Mouse (Mus musculus) layer of hippocampus, adult 11-12 months (tissue): ENCODE measurements at regions not wholly inside any gene's neighbourhood (a gene's known extent, or its start where the extent isn't known, plus 50 kb on each side); places are given as distances from the start of the nearest gene placed in this dataset.
A peak's percentile ranks its signal among the peaks of the same experiment; 100 is the strongest.

Experiments
- DNase-seq: peaks from one replicate; pipeline ENCODE4 v3.0.0; 2022; ENCODE audit warnings: low spot score

DNA sequence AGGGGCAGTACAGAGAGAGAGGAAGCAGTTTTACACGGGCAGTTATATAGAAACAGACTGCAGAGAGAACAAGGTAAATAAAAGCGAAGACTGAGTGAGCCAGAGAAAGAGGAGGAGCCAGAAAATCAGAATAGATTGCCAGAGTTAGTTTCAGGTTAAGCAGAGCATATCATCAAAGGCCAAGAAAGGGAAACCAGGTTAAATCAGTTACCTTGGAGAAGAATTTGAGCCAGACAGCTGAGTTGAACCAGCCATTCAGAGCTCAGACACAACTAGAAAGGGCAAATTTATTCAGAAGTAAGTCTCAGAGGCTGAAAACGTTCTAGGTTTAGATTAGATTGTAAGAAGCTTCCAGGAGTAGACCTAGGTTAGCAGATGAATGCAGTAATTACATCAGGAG, 858.6 kb downstream of the Adgrl3 start:
- no peak for DNase-seq

GRCm38 (mm10) chr5:81893358-81893757, 873.4 kb downstream of the Adgrl3 start:
- DNase-seq, result no peak

DNA sequence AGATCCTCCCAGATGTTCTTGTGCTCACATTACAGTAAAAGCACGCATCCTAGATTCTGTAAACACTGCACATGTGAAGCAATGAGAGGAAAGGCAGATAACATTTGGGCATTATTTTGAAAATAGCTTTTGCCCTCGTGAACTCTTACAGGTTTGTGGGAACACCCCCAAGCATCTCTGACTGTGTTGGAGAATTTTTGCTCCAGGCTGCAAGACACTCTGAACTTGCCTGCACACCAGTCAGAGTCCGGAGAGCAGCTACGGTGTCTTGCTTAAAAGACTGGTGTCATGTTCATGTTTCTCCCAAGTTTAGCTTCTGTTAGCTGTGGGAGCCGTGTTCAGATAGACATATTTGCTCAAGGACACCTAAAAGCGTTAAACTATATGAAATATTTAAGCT, 889.4 kb downstream of the Adgrl3 start:
- DNase-seq, result no peak

GRCm38 (mm10) chr5:81909964-81910363, 890.0 kb downstream of the Adgrl3 start:
- DNase-seq, result no peak

DNA sequence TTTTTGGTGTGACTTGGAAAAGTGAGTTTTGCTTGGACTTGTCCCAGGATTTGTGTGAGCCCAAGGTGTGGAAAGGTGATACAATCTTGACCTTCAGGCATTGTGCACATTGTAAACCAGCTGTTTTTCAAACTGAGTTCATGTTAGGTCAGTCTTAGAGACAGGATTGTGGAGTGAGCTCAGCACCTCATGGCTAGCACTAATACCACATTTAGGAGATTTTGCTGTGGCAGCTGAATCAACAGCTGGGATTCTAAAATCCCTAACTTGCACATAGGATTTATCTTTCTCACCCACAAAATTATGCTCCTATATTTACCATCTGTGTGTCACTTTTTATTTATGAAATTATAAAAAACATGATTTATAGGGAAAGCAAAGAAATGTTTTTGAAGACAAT, 896.7 kb downstream of the Adgrl3 start:
- DNase-seq, result no peak

- DNase-seq, result no peak
Measured at GRCm38 (mm10) chr5:81940798-81941197, 920.9 kb downstream of the Adgrl3 start.

DNA sequence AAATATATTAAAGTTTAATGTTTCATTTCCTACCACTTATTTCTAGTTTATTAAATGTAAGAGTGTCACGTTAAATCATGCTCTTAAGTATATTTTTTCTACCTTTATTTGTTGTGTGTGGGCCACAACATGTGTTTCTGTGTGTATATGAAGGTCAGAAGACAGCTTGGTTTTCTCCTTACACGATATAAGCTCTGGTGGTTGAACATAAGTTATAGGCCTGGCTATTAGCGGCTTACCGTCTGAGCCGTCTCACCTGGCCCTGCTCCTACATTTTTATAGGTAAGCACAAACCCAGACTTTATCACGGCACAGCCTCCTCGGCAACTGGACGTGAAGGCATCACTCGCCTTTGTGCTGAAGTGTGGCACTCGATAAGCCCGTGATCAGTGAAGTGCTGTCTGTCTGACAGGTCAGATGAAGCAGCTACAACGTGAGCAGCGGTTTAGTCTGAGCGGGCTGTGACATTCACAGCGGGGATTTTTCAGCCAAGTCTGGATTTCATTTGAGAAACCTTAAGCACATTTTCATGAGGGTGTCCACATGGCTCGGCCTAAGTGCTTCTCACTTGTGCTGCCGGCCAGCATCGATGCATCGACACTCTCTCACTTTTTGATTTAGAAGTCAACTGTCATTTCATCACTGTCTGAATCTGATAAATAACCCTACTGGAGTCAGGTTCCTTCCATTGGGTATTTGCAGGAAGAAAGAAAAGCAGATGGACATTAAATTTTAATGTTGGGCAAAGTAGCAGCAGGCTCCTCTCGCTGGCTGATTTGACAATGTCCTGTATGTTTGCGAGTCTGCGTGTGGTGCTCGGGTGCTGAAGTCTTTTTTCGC, 950.0 kb downstream of the Adgrl3 start:
- DNase-seq, result no peak

- DNase-seq, result no peak
Measured at GRCm38 (mm10) chr5:81970525-81971011, 950.6 kb downstream of the Adgrl3 start.

- DNase-seq, result no peak
Measured at GRCm38 (mm10) chr5:81976515-81976914, 956.6 kb downstream of the Adgrl3 start.

GRCm38 (mm10) chr5:81983351-81983750, 963.4 kb downstream of the Adgrl3 start:
- no peak for DNase-seq

DNA sequence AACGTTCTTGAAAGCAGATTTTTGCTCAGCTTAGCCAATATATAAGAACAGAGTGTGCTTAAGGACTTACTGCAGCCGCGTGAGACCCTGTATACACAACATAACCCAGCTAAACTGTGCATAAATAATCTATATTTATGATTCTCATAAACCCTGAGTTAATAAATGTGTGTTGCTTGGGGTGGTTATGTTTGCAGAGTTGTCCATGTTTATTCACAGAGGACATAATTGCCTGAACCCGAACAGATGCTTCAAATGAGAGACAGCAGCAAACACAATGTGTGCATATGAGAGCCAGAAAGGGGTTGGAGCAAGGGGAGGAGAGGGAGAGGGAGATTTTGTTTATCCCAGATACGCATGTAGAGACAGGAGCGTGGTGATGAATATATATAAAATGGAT, 968.1 kb downstream of the Adgrl3 start:
- no peak for DNase-seq

DNA sequence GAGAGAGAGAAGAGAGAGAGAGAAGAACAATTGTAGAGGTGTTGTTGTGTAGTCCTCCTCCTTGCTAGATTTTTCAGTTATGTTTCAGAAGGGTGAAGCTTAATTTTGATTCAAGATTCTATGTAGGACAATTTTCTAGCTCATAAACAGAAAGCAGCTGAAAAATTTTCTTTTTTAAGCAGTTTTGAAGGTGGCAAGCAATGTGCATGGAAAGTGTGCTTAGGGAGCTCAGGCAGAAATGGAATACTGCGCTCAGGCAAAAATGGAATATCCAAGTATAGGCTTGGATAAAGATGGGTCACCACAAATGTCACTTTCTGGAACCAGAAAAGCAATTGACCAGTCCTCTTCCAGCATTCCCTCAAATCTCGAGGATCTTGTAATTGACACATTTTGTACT, 988.0 kb downstream of the Adgrl3 start:
- no peak for DNase-seq

DNA sequence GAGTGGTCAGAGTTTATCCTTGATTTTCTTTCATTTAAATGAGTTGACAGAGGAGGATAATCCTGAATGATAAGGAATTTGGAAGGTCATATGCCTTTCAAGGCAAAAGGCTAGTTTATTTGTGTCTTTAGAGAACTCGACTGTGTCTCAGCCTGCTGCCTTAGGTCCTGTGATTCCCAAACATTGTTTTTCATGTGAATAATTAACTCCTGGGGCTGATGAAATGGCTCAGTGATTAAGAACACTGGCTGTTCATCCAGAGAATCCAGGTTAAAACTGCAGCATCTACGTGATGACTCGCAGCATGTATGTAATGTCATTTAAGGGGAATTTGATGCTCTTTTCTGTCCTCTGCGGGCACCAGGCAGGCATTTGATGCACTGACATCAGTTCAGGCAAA, 1004.2 kb downstream of the Adgrl3 start:
- no peak for DNase-seq

GRCm38 (mm10) chr5:82034776-82035175, 1014.8 kb downstream of the Adgrl3 start:
- DNase-seq, result no peak

DNA sequence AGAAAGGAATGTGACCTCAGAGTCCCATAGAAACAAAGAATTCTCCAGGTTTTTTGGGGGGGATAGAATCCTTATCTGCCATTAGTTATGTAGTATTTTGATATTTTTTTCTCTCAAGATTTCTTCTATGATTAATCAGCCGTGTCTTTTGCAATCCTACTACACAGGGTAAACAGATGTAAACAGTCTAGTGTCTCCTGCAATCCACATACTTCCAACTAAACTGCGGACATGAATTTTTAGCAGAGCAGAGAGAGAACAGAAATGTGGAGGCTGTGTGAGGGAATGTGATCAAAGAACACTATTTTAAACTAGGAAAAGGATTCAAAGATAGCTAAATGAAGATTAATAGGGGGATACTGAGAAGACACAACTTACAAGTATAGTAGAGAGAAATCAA, 1026.2 kb downstream of the Adgrl3 start:
- DNase-seq, result no peak

DNA sequence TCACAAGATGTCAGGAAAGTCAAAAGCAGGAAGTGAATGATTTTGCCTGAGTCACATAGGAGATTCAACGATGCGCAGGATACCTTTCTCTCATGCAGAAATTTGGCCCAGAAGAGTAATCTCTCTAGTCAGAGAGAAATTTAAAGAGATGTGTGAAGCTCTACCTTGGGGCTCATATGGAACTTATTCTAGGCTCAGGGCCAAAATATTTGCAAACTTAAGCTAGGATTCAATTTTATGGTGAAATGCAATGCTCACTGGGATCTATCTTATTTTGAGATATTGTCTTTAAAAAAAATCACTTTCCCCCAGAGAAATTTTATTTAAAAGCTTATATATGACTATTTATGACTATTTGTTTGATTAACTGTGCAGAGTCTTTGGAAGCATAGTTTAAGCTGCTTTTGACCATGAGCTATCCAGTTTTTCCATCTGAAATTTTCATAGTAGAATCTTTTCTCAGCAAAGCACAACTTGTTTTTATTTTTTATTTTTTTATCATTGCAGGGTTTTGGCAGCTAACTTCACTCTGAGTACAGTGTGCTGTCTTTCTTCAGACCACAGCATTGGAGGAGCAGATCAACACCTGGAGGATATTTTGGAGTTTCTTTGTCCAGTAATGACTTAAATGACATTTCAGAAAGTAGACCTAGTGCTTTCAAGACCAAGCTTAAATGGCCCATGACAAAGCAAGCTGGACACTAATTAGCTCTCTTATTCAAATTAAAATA, 1039.3 kb downstream of the Adgrl3 start:
- DNase-seq, result no peak

DNA sequence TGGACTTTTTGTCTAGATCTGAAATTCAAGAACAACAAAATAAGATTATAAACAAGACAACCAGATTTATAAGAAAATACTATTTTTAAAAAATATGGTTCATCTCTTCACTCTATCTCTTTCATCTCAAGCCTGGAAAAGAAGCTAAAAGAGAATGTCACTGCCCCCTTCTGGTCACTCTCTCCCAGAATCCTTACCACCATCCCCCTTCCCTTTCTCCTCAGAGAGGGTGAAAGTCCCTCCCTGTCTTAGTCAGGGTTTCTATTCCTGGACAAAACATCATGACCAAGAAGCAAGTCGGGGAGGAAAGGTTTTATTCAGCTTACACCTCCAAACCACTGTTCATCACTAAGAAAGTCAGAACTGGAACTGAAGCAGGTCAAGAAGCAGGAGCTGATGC, 1040.7 kb downstream of the Adgrl3 start:
- DNase-seq, result peak; percentile 34

DNA sequence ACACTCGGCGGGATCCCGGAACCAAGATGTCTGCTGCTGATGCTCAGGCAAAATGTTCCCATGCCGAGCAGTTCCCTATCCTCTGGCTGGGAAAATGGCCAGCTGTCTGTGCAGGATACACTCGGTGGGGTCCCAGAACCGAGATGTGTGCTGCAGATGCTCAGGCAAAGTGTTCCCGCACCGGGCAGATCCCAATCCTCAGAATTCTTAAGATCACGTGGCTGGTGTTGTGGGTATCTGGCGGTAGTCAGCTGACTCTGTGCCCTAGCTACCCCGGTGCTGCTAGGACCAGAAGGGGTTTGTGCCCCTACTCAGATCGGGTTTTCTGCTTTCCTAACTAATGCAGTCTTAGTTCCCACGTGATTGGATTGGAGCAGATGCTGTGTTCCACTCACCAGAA, 1049.3 kb downstream of the Adgrl3 start:
- peak; percentile 2 for DNase-seq

GRCm38 (mm10) chr5:82089401-82089800, 1069.5 kb downstream of the Adgrl3 start:
- DNase-seq, result no peak

GRCm38 (mm10) chr5:82103056-82103807, 1083.3 kb downstream of the Adgrl3 start:
- no peak for DNase-seq

- DNase-seq, result no peak
Measured at GRCm38 (mm10) chr5:82103857-82104256, 1083.9 kb downstream of the Adgrl3 start.

GRCm38 (mm10) chr5:82125921-82126459, 1106.1 kb downstream of the Adgrl3 start:
- no peak for DNase-seq
